Mouse (Mus musculus): ENCODE results near the gene Mllt11.
"Not testable (repeated sequence)": the region's sequence is repeated elsewhere in the genome, so short reads cannot be mapped to it uniquely, and the experiment has no call there.

Gene Mllt11

DNA sequence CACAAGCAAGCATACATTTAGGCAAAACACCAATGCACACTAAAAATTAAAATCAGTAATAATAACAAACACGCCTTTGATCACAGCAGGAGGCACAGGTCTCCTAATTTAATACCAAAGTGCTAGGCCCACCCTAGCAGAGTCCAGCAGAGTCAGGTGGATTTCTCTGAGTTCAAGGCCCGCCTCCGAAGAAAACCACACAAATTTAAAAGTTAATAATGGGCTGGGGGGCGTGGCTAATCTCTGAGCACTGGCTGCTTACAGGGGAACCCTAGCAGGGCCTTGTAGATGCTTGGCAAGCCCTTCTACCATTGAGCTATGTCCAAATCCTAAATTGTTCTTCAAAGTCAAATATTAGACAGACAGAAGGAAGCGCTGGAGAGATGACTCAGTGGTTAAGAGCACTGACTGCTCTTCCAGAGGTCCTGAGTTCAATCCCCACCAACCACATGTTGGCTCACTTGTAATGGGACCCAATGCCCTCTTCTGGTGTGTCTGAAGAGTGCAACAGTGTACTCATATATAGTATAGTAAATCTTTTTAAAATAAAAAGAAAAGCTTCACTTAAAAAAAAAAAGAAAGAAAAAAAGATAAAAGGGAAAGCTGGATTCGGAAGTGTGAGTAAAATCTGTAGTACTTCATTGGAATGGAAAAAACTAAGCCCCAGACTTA, 13.4 kb downstream of the Mllt11 start:
- DNase-seq (ENCODE audit: low read depth in 1 of 2, low spot score in 2 of 2), result no peak

GRCm38 (mm10) chr3:95217255-95218134, 14.5 kb downstream of the Mllt11 start, which contains the start of gene Gabpb2:
Gene Gabpb2 (minus strand): TSS chr3:95217916.
- peak; percentile 83 to 87 for DNase-seq (ENCODE audit: low read depth in 1 of 2, low spot score in 2 of 2)

GRCm38 (mm10) chr3:95216655-95217254, 15.2 kb downstream of the Mllt11 start:
- DNase-seq (ENCODE audit: low read depth in 1 of 2, low spot score in 2 of 2), result no peak

- no peak for DNase-seq (ENCODE audit: low read depth in 1 of 2, low spot score in 2 of 2)
Observed at GRCm38 (mm10) chr3:95213609-95213975, 18.4 kb downstream of the Mllt11 start.

DNA sequence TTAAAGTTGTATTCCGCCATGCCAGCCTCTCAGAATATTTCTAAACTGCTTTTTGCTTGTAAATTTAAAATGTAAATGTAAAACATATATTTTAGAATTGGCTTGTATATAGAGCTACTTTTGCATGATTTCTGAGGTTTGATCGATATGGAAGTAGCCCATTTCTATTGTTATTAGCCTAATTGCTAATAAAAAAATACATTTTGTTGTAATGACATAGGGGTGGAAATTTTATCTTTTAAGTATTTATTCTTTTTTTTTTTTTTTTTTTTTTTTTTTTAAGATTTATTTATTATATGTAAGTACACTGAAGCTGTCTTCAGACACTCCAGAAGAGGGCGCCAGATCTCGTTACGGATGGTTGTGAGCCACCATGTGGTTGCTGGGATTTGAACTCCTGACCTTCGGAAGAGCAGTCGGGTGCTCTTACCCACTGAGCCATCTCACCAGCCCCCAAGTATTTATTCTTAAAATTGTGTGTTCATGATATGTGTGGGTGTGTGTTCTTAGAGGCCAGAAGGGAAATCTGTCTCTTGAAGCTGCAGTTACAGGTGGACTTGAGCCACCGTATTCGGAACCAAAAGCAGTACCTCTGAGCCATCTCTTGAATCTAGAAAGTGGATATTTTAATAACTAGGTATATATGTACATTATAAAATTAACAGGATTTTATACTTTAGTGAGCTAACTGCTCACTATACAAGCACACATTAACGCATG, 18.9 kb downstream of the Mllt11 start:
- not testable (repeated sequence) for DNase-seq (ENCODE audit: low read depth in 1 of 2, low spot score in 2 of 2)

DNA sequence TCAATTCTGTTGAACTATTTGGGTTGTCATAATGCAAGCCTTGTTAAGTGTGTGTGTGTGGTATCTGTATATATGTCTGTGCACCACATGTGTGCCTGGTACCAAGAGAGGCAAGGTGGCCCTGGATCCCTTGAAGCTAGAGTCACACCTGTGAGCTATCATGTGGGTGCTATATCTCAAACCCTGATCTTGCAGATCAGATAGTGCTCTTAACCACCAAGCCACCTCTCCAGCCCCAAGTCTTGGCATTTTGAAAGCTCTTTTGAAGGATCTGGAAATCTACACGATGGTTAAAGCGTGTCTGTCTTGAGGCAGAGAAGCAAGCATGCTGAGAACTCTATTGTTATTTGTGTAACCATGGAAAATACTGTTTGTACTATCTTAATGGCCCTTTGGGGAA, 21.4 kb downstream of the Mllt11 start:
- DNase-seq (ENCODE audit: low read depth in 1 of 2, low spot score in 2 of 2), result no peak

GRCm38 (mm10) chr3:95208286-95208685, 23.7 kb downstream of the Mllt11 start:
- no peak for DNase-seq (ENCODE audit: low read depth in 1 of 2, low spot score in 2 of 2)

- DNase-seq (ENCODE audit: low read depth in 1 of 2, low spot score in 2 of 2), result no peak
Observed at GRCm38 (mm10) chr3:95203880-95204279, 28.1 kb downstream of the Mllt11 start.

DNA sequence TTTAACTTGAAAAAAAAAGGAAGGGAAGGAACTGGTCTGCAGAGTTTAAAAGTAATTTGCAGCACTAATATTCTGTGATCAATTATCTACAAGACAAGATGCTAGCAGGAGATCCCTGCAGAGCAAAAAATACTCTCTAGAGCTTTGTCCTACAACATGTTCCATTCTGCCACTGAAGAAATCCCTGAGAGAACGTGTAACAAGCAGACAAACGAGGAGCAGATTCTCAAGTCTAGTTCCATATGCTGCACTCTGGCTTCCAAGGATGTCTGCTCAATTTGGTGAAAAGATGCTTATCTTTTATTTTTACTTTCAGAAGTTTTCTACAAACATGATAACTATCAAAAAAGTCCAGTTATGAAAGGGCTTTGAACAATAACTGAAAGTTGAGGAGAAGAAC, 31.4 kb downstream of the Mllt11 start:
- no peak for DNase-seq (ENCODE audit: low read depth in 1 of 2, low spot score in 2 of 2)

DNA sequence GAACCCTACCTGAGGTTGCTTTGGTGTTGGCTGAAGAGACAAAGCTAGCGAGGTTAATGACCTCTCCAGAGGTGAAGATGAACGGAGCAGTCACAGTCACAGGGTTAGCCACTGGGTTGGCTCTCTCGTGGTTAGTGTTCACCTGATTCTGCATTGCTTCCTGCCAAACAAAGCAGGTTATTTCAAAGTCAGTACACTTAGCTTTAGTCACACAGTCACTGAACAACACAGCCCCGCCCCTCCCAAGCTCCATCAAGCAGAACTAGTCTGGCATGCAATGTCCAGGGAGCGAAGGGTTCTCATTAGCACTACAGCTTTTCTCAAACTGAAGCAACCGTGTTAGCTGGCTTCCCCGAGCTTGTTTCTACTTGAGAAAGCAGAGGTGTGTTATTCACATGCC, 31.8 kb downstream of the Mllt11 start:
- DNase-seq (ENCODE audit: low read depth in 1 of 2, low spot score in 2 of 2), result no peak

DNA sequence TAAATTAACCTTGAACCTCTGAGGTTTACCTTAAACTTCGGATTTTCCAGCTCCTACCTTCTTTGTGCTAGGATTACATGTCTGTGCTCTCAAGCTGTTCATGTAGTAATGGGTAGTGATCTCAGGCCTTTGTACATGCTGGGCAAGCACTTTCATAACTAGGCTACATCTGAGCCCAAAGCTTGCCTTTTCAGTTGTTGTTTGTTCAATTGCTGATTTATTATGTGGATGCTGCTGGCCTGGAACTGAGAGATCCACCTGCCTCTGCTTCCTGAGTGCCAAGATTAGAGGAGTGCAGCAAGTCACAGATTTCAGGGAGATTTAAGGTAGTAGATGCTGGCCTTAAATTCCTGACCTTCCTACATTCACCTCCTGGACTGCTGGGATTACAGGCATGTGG, 32.9 kb downstream of the Mllt11 start:
- no peak for DNase-seq (ENCODE audit: low read depth in 1 of 2, low spot score in 2 of 2)

DNA sequence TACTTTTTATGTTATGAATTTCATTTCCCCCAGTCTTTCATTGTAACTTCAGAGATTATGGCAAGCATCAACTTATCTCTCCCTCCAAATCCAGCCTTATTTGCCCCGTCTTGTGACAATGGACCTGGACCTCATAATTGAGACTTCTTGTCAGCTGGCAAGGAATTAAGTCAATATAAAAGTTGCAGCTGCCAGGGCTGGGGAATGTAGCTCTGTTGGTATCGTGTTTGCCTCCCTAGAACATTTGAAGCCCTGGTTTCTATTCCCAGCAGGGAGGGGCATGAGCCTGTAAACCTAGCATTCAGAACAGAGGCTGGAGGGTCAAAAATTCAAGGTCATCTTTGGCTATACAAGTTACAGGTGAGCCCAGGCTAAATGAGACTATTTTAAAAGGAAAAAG, 36.2 kb downstream of the Mllt11 start:
- DNase-seq (ENCODE audit: low read depth in 1 of 2, low spot score in 2 of 2), result no peak

GRCm38 (mm10) chr3:95194721-95195135, 37.2 kb downstream of the Mllt11 start:
- no peak for DNase-seq (ENCODE audit: low read depth in 1 of 2, low spot score in 2 of 2)

- no peak for DNase-seq (ENCODE audit: low read depth in 1 of 2, low spot score in 2 of 2)
Observed at GRCm38 (mm10) chr3:95186888-95187287, 45.1 kb downstream of the Mllt11 start.

DNA sequence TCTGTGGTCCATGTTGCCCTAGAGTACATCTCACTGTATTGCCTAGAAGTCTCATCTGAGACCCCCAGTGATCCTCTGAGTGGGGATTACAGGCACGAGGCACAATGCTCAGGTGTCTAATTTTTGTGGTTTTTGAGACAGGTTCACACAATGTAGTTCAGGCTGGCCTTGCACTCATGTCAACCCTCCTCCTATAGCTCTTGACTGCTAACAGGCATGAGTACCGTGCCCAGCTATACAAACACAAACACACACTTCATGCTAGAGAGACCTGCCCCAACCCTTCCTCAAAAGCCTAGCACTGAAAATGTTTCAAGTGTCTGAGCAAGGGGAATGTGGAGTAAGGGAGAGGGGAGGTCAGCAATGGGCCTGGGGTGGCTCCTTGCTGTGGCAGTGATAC, 45.9 kb downstream of the Mllt11 start:
- DNase-seq (ENCODE audit: low read depth in 1 of 2, low spot score in 2 of 2), result no peak

- no peak for DNase-seq (ENCODE audit: low read depth in 1 of 2, low spot score in 2 of 2)
Observed at GRCm38 (mm10) chr3:95184796-95185577, 47.0 kb downstream of the Mllt11 start.

DNA sequence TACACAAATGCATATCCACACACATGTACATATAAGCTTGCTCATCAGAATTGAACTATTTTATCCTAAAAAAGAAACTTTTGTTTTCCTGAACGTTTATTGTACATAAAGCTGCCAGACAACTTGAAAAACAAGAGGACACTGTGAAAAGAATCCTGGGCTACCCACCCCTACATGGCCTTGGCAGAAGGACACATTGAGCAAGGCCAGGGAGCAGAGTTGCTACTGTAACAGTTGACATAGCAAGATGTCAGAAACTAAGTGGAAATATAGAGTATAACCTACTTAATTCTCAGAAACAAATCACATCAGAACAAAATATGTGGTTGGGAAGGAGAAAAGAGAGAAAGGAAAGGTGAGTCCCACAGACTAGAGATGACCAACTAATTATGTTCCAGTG, 50.1 kb downstream of the Mllt11 start:
- no peak for DNase-seq (ENCODE audit: low read depth in 1 of 2, low spot score in 2 of 2)

GRCm38 (mm10) chr3:95179890-95180289, 52.1 kb downstream of the Mllt11 start:
- no peak for DNase-seq (ENCODE audit: low read depth in 1 of 2, low spot score in 2 of 2)

DNA sequence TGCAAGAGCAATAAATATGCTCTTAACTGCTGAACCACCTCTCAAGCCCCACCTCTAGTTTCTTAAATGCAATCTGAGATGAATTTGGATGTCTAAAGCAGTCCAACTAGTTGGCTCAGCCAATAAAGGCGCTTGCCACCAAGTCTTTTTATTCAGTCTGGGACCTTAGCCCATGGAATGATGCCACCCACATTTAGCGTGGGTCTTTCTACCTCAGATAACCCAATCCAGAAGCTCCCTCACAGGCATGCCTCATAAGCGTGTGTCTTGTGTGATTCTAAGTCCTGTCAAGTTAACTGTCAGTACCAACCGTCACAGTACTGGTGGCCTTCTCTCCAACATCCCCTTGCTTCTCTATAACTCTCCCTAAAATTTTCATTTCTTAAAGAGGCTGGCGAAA, 53.0 kb downstream of the Mllt11 start:
- no peak for DNase-seq (ENCODE audit: low read depth in 1 of 2, low spot score in 2 of 2)

DNA sequence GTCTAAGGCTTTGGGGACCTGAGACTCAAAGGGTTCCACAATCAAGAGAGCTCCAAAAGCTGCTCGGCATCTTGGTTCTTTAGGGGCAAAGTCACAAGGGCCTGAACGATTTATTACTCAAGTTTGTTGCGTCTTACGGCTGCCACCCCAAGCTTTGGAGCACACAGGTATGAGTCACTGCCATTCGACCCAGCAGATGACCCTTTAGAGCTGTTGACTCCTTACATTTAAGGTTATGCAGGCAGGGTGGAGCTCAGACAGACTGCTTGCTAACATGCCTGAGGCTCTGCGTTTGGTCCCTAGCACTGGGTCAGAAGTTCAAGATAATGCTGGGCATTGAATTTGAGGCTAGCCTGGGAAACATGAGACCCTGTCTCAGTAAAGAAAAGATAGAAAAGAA, 54.4 kb downstream of the Mllt11 start:
- DNase-seq (ENCODE audit: low read depth in 1 of 2, low spot score in 2 of 2), result no peak

DNA sequence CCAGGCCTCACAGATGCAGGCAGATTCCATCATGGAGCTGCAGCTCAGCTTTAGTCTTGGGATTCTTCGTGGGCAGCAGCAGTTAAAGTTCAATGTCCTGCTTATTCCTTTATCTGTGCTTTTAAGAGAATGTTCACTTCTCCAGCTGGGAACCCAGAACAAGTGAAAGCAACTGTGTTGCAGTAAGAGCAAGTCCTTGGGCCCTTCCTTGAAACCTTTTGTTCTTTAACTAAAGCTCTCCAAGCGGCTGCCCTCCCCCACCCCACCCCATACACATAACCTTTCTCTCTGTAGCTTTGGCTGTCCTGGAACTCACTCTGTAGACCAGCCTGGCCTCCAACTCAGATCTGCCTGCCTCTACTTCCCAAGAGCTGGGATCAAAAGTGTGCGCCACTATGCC, 55.5 kb downstream of the Mllt11 start:
- no peak for DNase-seq (ENCODE audit: low read depth in 1 of 2, low spot score in 2 of 2)

Measured in monocyte, adult 2 months (primary cell).